Mouse (Mus musculus): ENCODE results near the gene Usp30.

DNA sequence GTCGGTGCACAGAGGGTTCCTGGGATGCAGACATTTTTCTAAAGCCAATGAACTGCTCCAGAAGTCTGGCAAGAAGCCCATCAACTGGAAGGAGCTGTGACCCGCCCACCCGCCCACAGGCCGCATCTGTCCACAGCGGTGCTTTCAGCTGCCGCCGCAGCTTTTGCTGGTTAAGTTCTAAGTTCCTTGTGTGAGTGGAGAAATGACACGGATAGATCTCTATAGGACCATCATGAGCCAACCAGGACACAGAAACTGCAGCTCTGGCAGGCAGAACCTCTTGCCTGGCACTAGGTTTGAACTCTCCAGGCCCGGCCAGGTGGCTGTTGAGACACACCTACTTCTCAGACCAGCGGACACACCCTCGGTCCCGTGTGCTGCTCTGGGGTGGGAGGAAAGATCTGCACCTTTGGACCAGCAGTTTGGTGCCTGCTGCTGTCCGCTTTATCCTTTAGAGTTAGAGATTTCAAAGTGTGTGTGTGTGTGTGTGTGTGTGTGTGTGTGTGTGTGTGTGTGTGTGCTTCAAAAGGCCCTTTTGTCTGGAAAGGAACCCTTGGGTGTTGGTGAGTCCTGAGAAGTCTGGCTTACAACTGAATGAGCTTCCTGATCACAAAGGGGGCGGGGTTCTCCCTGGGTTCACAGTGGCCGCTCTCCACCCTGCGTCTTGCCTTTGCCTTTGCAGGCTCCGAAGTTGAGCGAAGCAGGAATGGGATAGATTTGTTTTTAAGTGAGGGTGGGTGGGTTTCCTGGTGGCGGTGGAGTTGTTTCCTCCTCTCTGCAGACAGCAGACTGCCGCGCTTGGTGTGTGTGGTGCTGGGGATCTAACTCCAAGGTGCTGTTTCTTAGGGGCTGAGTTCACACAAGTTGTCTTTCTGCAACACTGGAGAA, 73.3 kb downstream of the Usp30 start:
- TF ChIP-seq CTCF (IDR thresholded peaks at IDR 0.05; ENCODE audit: control insufficient read depth, insufficient read depth, insufficient replicate concordance, low read depth, low read length) = no peak
- no peak for TF ChIP-seq POLR2A (IDR thresholded peaks at IDR 0.05; ENCODE audit: control insufficient read depth, low read depth, low read length)

All from testis, adult 2 months (tissue).